Mouse (Mus musculus): ENCODE measurements around the gene Baiap2.

The Baiap2 gene

DNA sequence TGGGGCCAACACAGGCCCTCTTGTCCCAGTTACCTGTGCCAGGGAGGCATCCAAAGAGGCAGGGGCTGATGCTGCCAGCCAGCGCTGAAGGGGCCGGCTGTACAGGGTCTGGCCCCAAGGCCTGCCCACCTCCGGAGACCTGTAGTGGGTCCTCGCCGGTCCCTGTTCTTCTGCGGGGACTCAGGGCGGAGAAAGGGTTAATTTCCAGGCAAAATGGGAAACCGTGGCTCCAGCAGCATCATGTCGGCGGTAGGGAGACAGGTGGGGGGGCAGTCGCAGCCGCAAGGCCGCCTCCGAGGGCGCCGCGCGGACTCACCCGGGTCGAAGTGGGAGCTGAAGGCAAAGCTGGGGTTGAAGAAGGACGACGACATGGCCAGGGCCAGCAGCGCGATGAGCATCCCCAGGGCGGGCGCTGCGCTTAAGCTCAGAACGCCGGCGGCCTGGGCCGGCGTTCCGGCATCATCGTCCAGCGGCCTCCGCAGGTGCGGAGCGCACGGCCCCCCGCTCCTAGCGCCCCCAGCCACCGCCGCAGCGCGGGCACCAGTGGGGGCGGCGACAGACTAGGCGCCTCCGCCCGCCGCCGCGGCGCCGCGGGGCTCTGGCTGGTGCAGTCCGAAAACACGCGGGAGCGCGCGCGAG, 104.1 kb downstream of the Baiap2 start, which contains the start of gene Aatk:
Gene Aatk (minus strand): TSS at position 615 of the 639 bp plus-strand sequence.
- DNase-seq, result peak; percentile 77 to 82

DNA sequence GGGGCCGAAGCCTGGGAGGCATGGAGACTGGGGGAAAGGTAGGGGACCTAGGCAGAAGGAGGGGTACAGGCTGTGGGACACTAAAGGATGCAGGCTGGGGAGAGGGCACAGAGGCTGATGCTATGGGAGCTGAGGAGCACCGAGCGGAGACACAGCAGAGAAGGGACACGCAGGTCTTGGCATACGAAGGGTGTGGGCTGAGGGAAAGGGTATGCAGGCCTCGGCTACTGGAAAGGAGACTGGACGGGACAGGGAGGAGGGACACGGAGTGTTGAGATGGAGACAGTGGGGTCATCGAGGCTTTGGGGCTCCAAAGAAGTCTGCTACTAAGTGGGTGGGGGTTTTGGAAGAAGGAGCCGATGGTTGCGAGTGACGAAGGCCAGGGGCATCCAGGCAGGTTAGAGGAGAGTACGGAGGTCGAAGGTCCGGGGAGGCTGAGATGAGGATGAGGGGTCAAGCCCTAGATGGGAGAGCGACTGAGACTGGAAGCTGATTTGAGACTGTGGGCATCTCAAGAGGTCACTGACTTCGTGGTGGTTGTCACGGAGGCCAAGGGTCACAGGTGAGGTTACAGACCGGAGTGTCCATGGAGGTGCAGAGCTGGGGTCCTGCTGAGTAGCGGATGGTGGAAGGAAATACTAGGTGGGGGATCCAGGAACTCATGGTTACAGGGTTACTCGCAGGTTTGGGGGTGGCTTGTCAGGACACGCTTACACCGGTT, 105.1 kb downstream of the Baiap2 start:
- peak; percentile 66 to 72 for DNase-seq

DNA sequence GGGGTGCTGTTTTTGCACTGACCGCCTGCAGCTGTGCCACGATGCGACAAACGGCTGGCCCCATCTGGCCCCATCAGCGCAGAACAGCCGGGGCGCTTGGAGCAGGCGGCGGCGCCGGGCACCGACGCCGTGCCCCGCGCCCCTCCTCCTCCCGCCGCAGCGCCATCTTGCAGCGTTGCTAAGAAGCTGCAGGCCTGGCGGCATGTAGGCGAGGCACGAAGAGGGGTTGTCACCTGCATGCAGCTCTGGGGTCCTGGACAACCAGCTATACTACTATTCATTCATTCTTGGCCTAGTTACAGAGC, 105.6 kb downstream of the Baiap2 start:
- DNase-seq, result peak; percentile 78 to 88

DNA sequence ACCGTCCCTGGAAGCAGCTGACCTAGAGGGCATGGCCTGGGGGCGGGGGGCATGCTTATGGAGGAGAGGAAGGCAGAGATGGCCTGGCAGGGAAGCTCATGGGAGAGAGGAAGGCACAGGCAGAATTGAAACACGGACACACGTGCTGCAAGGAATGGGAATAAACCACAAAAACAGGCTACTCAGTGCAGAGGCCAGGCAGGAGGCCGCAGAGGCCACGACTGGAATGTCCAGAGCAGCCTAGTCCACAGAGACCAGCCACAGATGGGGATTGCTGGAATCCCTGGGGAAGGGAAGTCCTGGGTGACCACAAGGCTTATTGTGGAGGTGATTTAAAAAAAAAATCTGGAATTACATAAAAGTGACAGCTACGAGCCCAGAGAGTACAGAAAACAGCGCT, 106.5 kb downstream of the Baiap2 start:
- DNase-seq, result no peak

DNA sequence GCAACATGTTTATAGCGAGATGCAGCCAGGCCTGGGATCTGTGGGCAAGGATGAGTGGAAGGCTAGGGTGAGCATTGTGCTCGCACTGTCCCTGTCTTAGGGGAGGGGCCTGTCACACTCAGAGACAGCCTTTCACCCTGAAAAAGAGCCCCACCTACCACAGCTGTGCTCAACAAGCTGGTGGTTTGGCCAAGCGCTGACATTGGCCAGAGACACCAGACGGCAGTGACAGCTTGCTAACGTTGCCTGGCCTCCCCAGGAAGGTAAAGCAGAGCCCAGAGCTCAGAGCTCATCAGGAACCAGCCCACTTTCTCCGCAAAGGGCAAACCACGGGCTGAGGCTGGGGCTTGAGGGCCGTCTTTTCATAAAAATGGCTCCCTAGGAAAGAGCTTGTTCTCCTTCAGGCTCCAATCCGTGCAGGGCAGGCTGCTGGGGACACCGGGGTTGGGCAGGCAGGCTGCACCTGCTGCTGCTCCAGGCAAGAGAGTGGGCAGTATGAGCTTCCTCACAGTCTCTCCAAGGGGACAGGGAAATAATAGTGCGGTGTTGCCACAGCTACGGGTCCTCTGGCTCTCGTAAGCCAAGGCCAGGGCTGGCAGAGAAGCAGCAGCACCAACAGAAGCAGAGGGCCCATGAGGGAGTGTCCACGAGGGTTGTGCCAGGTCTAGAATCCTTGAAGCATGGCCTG, 108.7 kb downstream of the Baiap2 start:
- peak; percentile 64 to 70 for DNase-seq

DNA sequence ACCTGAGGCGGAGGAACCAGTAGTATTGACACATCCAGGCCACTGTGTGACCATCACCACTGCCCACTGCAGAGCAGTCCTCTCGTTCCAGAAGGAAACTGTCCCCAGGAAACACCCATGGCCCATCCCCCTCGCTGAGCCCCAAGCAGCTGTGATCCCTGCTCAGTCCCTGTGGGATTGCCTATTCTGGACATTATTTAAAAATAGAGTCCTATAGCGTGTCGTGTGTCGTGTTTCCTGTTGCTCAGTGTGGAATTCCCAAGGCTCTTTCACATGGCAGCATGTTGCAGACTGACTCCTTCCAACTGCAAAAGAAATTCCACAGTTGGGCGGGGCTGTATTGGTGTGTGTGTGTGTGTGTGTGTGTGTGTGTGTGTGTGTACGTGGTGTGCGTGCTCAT, 109.7 kb downstream of the Baiap2 start:
- peak; percentile 7 to 26 for DNase-seq

DNA sequence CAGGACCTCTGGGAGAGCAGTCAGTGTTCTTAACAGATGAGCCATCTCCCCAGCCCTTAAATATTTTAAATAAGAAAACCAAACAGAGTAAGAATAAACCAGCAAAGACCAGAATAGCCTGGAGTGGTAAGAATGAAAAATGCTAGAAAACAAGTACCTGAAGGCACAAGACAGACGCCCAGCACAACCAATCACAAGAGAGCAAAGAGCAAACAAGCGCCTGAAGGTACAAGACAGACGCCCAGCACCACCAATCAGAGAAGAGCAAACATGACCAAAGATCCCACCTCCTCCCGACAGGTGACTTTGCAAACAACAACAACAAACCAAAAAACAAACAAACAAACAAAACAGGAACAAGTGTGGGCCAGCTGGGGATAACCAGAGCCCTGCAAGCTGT, 111.3 kb downstream of the Baiap2 start:
- DNase-seq, result peak in 1 of 2 experiments; percentile 9

DNA sequence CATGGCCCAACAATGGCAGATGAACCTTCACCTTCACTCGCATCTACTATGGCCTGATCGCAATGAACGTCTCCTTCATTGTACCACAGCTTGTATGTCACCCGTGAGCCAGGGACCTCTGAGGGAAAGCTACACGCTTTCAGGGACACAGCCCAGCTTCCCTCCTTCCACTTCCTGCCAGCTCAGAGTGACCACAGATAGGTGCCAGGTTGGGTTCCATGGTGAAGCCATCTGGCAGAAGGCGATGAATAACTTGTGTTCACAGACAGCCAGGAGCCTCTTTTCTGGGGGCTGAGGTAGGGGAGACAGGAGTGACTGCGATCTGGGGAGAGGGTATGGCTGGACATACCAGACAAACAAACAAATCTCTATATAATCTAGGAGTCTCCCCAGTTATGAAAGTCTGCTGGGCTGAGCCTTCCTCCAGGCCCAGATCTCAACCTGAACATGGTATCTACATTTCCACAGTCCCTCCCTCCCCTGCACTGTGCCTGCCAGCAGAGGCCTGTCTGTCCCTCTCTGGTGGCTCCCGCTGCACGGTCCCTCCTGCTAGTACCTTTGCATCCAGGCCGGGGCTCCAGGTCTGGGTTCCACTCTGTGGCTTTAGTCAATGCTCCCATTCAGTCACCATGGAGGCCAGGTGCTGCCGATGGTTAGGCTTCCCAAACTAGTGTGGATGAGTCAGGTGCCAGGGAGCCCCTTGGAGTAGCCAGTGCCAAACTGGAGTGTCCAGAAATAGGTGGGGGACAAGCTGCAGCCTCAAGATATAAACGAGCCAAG, 113.6 kb downstream of the Baiap2 start:
- peak; percentile 66 to 68 for DNase-seq
